Mouse (Mus musculus) liver, embryonic 14.5 days (tissue): ENCODE results near the gene Crybb3. TPM values are rescaled to one million over a fixed set of nuclear protein-coding genes. Genes with fewer than 3 reads are reported as not detected.

Source experiments
- ATAC-seq: fragments of 200-750 bp; cut with Nextera tagmentation; 2 replicates; pipeline ENCODE4 v1.8.0; 2017; ENCODE audit warnings: moderate number of reproducible peaks, mild to moderate bottlenecking, moderate library complexity; ENCODE audit not compliant: insufficient read depth
- DNase-seq, 3 experiments: peaks; one replicate each; pipeline ENCODE4 v3.0.0-alpha.2; 2012 to 2013; ENCODE audit warnings: low read depth in 3 of 3, low spot score in 3 of 3
- H3K27ac ChIP-seq: fragments of 300-500 bp; sonication (generic); 2 replicates; pipeline ENCODE4 v1.5.1; 2014; ENCODE audit warnings: moderate library complexity, mild to moderate bottlenecking, control low read depth, inconsistent platforms
- H3K27me3 ChIP-seq: fragments of 300-500 bp; sonication (generic); 2 replicates; pipeline ENCODE4 v1.6.1; 2014; ENCODE audit warnings: mild to moderate bottlenecking, low read length, moderate library complexity; ENCODE audit not compliant: control insufficient read depth, insufficient read depth
- H3K36me3 ChIP-seq: fragments of 300-500 bp; sonication (generic); replicated peaks from 2 replicates; pipeline ENCODE4 v1.6.1; 2014; ENCODE audit warnings: low read depth; ENCODE audit not compliant: control insufficient read depth, insufficient read depth
- H3K4me1 ChIP-seq, 2 experiments: fragments of 200-500 bp in 1 of 2; fragments of 300-500 bp in 1 of 2; sonication (generic) in 1 of 2; replicated peaks; 2 replicates each; pipeline ENCODE4 v1.6.1; 2012 to 2014; ENCODE audit warnings: antibody characterized with exemption in 1 of 2, inconsistent platforms in 1 of 2, low read length in 1 of 2; ENCODE audit not compliant: control insufficient read depth in 2 of 2, insufficient read depth in 2 of 2
- H3K4me2 ChIP-seq: fragments of 300-500 bp; sonication (generic); 2 replicates; pipeline ENCODE4 v1.6.1; 2014; ENCODE audit warnings: low read depth, mild to moderate bottlenecking, control low read depth, moderate library complexity
- H3K4me3 ChIP-seq, 2 experiments: fragments of 200-500 bp in 1 of 2; fragments of 300-500 bp in 1 of 2; sonication (generic) in 1 of 2; 2 replicates each; pipeline ENCODE4 v1.5.1; 2012 to 2014; ENCODE audit warnings: low read depth in 2 of 2, low read length in 2 of 2, mild to moderate bottlenecking in 2 of 2, control low read depth in 1 of 2, inconsistent platforms in 1 of 2, moderate library complexity in 1 of 2; ENCODE audit not compliant: insufficient read depth in 1 of 2
- H3K9ac ChIP-seq: fragments of 300-500 bp; sonication (generic); replicated peaks from 2 replicates; pipeline ENCODE4 v1.6.1; 2014; ENCODE audit warnings: mild to moderate bottlenecking, control low read depth, moderate library complexity
- H3K9me3 ChIP-seq: fragments of 300-500 bp; sonication (generic); 2 replicates; pipeline ENCODE4 v1.6.1; 2016; ENCODE audit warnings: low read length, mixed read lengths; ENCODE audit not compliant: control insufficient read depth
- CTCF ChIP-seq: IDR thresholded peaks from 2 replicates; pipeline ENCODE4 v1.5.1; 2016; ENCODE audit warnings: antibody characterized with exemption, low read depth, control low read depth
- EP300 ChIP-seq: IDR thresholded peaks from 2 replicates; pipeline ENCODE4 v1.6.1; 2016; ENCODE audit warnings: antibody characterized with exemption, low read depth
- WGBS: fragments of 180-500 bp; shearing (Covaris S2); extraction: QIAGEN DNeasy Blood & Tissue Kit; methylation state at CpG from one replicate; pipeline ENCODE4 v1.1.7; 2014; ENCODE audit not compliant: insufficient replicate concordance; 5-methylcytosine and 5-hydroxymethylcytosine counted together
- polyA plus RNA-seq, 2 experiments: library from polyadenylated mRNA; depleted of rRNA in 1 of 2; stranded (reverse) in 1 of 2; unstranded in 1 of 2; fragments of >200 nt; fragmentation: Nextera tagmentation in 1 of 2; extraction: Ambion mirVana in 1 of 2; gene quantifications; 2 replicates each; pipeline versions ENCODE4 v1.2.1 to v1.2.3; 2012 to 2014

The Crybb3 gene
- polyA plus RNA-seq, 2 experiments = 0.06 TPM; not detected in 1

- Histone ChIP-seq H3K9me3 (no peaks in the 10 kb centered on the region), H3K4me2 (no peak overlapping the region), H3K4me3 (no peak overlapping the region), H3K36me3 (no peaks in the 10 kb centered on the region), H3K27ac (no peak overlapping the region), H3K4me1 (peaks cover 0 to 9% of the 10 kb centered on the region in 2 experiments; a peak in 2 of 4 replicates), H3K27me3 (no peaks in the 10 kb centered on the region), H3K9ac (no peak overlapping the region)
- DNase-seq = no peak
- TF ChIP-seq EP300 (no peak), CTCF (no peak)
- no peak for ATAC-seq
- 75% methylated on average over 4 of the region's 4 CpGs for WGBS
These were observed 24.1 kb upstream of the Crybb3 start for GRCm38 (mm10) chr5:113105481-113105880.

GRCm38 (mm10) chr5:113105035-113105434 lies 23.7 kb upstream of the Crybb3 start:
- Histone ChIP-seq H3K4me2 (no peak overlapping the region), H3K9me3 (no peaks in the 10 kb centered on the region), H3K27ac (no peak overlapping the region), H3K36me3 (no peaks in the 10 kb centered on the region), H3K4me1 (peaks cover 0 to 7% of the 10 kb centered on the region in 2 experiments; a peak in 2 of 4 replicates), H3K4me3 (no peak overlapping the region), H3K9ac (no peak overlapping the region), H3K27me3 (no peaks in the 10 kb centered on the region)
- WGBS = 68% methylated on average over 9 of the region's 9 CpGs
- TF ChIP-seq EP300 (no peak), CTCF (no peak)
- DNase-seq (no peak), ATAC-seq (no peak)

- Histone ChIP-seq H3K4me3 (no peak overlapping the region), H3K9me3 (no peaks in the 10 kb centered on the region), H3K4me1 (no peaks in the 10 kb centered on the region), H3K36me3 (no peaks in the 10 kb centered on the region), H3K4me2 (no peak overlapping the region), H3K9ac (no peak overlapping the region), H3K27ac (no peak overlapping the region), H3K27me3 (no peaks in the 10 kb centered on the region)
- DNase-seq = no peak
- WGBS = 75% methylated on average over 7 of the region's 7 CpGs
- no peak for ATAC-seq
- no peak for TF ChIP-seq CTCF
- TF ChIP-seq EP300 = no peak
These were observed 21.1 kb upstream of the Crybb3 start for GRCm38 (mm10) chr5:113102455-113102854.

- no peaks in the 10 kb centered on the region for H3K27me3 ChIP-seq
- H3K27ac ChIP-seq = no peak overlapping the region
- DNase-seq (no peak), ATAC-seq (no peak)
- H3K4me1 ChIP-seq = no peaks in the 10 kb centered on the region
- WGBS = 70% methylated on average over 10 of the region's 10 CpGs
- H3K36me3 ChIP-seq = no peaks in the 10 kb centered on the region
- H3K9me3 ChIP-seq = no peaks in the 10 kb centered on the region
- no peak overlapping the region for H3K4me3 ChIP-seq
- H3K9ac ChIP-seq = no peak overlapping the region
- H3K4me2 ChIP-seq = no peak overlapping the region
- TF ChIP-seq EP300 = no peak
- no peak for TF ChIP-seq CTCF
These were observed 20.1 kb upstream of the Crybb3 start for GRCm38 (mm10) chr5:113101457-113101856.

- H3K4me1 ChIP-seq = no peaks in the 10 kb centered on the region
- H3K4me2 ChIP-seq = no peak overlapping the region
- H3K4me3 ChIP-seq = no peak overlapping the region
- H3K9ac ChIP-seq = no peak overlapping the region
- no peaks in the 10 kb centered on the region for H3K27me3 ChIP-seq
- no peaks in the 10 kb centered on the region for H3K36me3 ChIP-seq
- DNase-seq = no peak
- WGBS = 74% methylated on average over 11 of the region's 11 CpGs
- ATAC-seq = no peak
- no peaks in the 10 kb centered on the region for H3K9me3 ChIP-seq
- TF ChIP-seq CTCF (no peak), EP300 (no peak)
- H3K27ac ChIP-seq = no peak overlapping the region
These were observed 19.0 kb upstream of the Crybb3 start for GRCm38 (mm10) chr5:113100422-113100821.
